Mouse (Mus musculus) C2C12 (cell line): ENCODE data around the gene St13. TPM values are rescaled to one million over a fixed set of nuclear protein-coding genes. Genes with fewer than 3 reads are reported as not detected.

Source experiments
- H3K27me3 ChIP-seq: one replicate; pipeline ENCODE4 v1.6.1; 2011; ENCODE audit not compliant: control insufficient read depth, insufficient read depth, insufficient read length
- H3K36me3 ChIP-seq: one replicate; pipeline ENCODE4 v1.6.1; 2011; ENCODE audit not compliant: control insufficient read depth, insufficient read depth
- H3K4me3 ChIP-seq: one replicate; pipeline ENCODE4 v1.5.1; 2011; ENCODE audit warnings: mild to moderate bottlenecking, control low read depth; ENCODE audit not compliant: poor library complexity, insufficient read depth, severe bottlenecking
- H3K79me2 ChIP-seq: one replicate; pipeline ENCODE4 v1.6.1; 2011; ENCODE audit not compliant: control insufficient read depth, insufficient read depth
- H3K79me3 ChIP-seq: one replicate; pipeline ENCODE4 v1.6.1; 2011; ENCODE audit warnings: low read depth, control low read depth
- H3ac ChIP-seq: one replicate; pipeline ENCODE3; 2011; ENCODE audit warnings: low read depth; ENCODE audit not compliant: control insufficient read depth, insufficient read length
- CEBPB ChIP-seq: IDR thresholded peaks from one replicate; pipeline ENCODE4 v1.6.1; 2011; ENCODE audit warnings: low read depth, mild to moderate bottlenecking, control low read depth, moderate library complexity
- CTCF ChIP-seq: IDR thresholded peaks from one replicate; pipeline ENCODE4 v1.5.1; 2011; ENCODE audit not compliant: control insufficient read depth, insufficient read depth, insufficient read length
- FOSL1 ChIP-seq: IDR thresholded peaks from one replicate; pipeline ENCODE4 v1.8.0; 2011; ENCODE audit warnings: mild to moderate bottlenecking, low read length; ENCODE audit not compliant: poor library complexity, insufficient read depth, severe bottlenecking
- MAX ChIP-seq: IDR thresholded peaks from one replicate; pipeline ENCODE4 v1.6.1; 2011; ENCODE audit warnings: mild to moderate bottlenecking, control low read depth
- MYOD1 ChIP-seq: IDR thresholded peaks from one replicate; pipeline ENCODE4 v1.6.1; 2011; ENCODE audit warnings: low read depth; ENCODE audit not compliant: control insufficient read depth, insufficient read length
- MYOG ChIP-seq: IDR thresholded peaks from one replicate; pipeline ENCODE4 v1.6.1; 2011; ENCODE audit not compliant: control insufficient read depth, insufficient read length; ENCODE audit errors: extremely low read depth
- USF1 ChIP-seq: IDR thresholded peaks from one replicate; pipeline ENCODE4 v1.6.1; 2011; ENCODE audit warnings: low read depth, mild to moderate bottlenecking, control low read depth, moderate library complexity
- polyA plus RNA-seq: library from polyadenylated mRNA; unstranded; fragments of >200 nt; fragmentation: generic; extraction: Trizol; gene quantifications from one replicate; pipeline ENCODE4 v1.2.1, GENCODE M21; 2012; ENCODE audit warnings: missing spikeins

St13 gene
- polyA plus RNA-seq, 1 experiment, result 203 TPM

GRCm38 (mm10) chr15:81358943-81359342 lies 40.9 kb downstream of the St13 start:
- H3K79me2 ChIP-seq, result peaks cover 60% of the 10 kb centered on the region
- no peaks in the 10 kb centered on the region for H3K27me3 ChIP-seq
- no peak for TF ChIP-seq FOSL1
- no peak for TF ChIP-seq MAX
- no peak for TF ChIP-seq MYOD1
- no peak for TF ChIP-seq USF1
- H3K4me3 ChIP-seq, result no peak overlapping the region
- peaks cover 38% of the 10 kb centered on the region for H3K36me3 ChIP-seq
- no peak overlapping the region for H3ac ChIP-seq
- H3K79me3 ChIP-seq, result peaks cover 28% of the 10 kb centered on the region

- H3K4me3 ChIP-seq, result no peak overlapping the region
- H3K79me3 ChIP-seq, result peaks cover 28% of the 10 kb centered on the region
- H3K79me2 ChIP-seq, result peaks cover 75% of the 10 kb centered on the region
- H3ac ChIP-seq, result no peak overlapping the region
- peaks cover 28% of the 10 kb centered on the region for H3K36me3 ChIP-seq
- no peaks in the 10 kb centered on the region for H3K27me3 ChIP-seq
- TF ChIP-seq CEBPB (no peak), MYOG (no peak), FOSL1 (no peak), MYOD1 (no peak), MAX (no peak), CTCF (no peak), USF1 (no peak)
Measured at GRCm38 (mm10) chr15:81356946-81357345, 42.9 kb downstream of the St13 start.

GRCm38 (mm10) chr15:81355146-81355761 lies 44.6 kb downstream of the St13 start:
- Histone ChIP-seq H3K4me3 (no peak overlapping the region), H3ac (no peak overlapping the region), H3K27me3 (no peaks in the 10 kb centered on the region), H3K79me3 (peaks cover 33% of the 10 kb centered on the region), H3K79me2 (peaks cover 87% of the 10 kb centered on the region), H3K36me3 (peaks cover 28% of the 10 kb centered on the region)
- TF ChIP-seq MYOD1, result no peak
- no peak for TF ChIP-seq CTCF
- peak; percentile 62 for TF ChIP-seq MAX

- H3K79me3 ChIP-seq, result peaks cover 9% of the 10 kb centered on the region
Measured at GRCm38 (mm10) chr15:81352638-81353037, 47.2 kb downstream of the St13 start.

DNA sequence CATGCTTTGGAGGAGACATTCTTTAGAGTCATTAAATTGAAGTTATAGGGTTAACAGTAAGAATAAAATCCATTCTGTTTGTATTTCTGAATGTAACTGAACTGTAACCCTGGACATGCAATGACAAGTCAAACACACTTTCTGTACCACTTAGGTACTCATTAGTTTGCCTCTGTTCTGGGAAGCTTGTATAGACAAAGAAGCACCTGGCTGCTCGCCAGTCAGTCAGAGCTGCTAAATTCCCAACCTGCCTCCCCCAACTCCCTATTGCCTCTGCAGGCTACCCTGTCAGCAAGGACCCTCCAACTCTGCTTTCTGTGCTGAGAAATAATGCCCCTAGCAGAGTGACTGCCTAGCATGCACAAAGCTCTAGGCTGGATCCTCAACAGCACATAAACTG lies 49.5 kb downstream of the St13 start:
- peaks cover 10% of the 10 kb centered on the region for H3K36me3 ChIP-seq
- H3K79me2 ChIP-seq, result peaks cover 78% of the 10 kb centered on the region
- no peaks in the 10 kb centered on the region for H3K27me3 ChIP-seq
- no peak overlapping the region for H3ac ChIP-seq
- no peak overlapping the region for H3K4me3 ChIP-seq
- no peak for TF ChIP-seq USF1
- peaks cover 9% of the 10 kb centered on the region for H3K79me3 ChIP-seq

More at GRCm38 (mm10) chr15:81352638-81353037, 47.2 kb downstream of the St13 start:
- Histone ChIP-seq H3K4me3 (no peak overlapping the region), H3K27me3 (no peaks in the 10 kb centered on the region), H3ac (no peak overlapping the region), H3K36me3 (peaks cover 17% of the 10 kb centered on the region), H3K79me2 (peaks cover 83% of the 10 kb centered on the region)
- TF ChIP-seq FOSL1 (no peak), CTCF (peak; percentile 11)

- H3K79me2 ChIP-seq, result peaks cover 70% of the 10 kb centered on the region
- peaks cover 16% of the 10 kb centered on the region for H3K36me3 ChIP-seq
- no peaks in the 10 kb centered on the region for H3K27me3 ChIP-seq
- H3ac ChIP-seq, result no peak overlapping the region
- TF ChIP-seq MYOG, result no peak
- TF ChIP-seq MAX, result no peak
- TF ChIP-seq CEBPB, result no peak
- no peak for TF ChIP-seq MYOD1
- no peak for TF ChIP-seq USF1
- no peak for TF ChIP-seq FOSL1
- no peak for TF ChIP-seq CTCF
- H3K79me3 ChIP-seq, result peaks cover 10% of the 10 kb centered on the region
- no peak overlapping the region for H3K4me3 ChIP-seq
Measured at GRCm38 (mm10) chr15:81348366-81348765, 51.5 kb downstream of the St13 start.
